Mouse (Mus musculus) lung, embryonic 15.5 days (tissue): ENCODE results near the gene Mars. TPM values are rescaled to one million over a fixed set of nuclear protein-coding genes. Genes with fewer than 3 reads are reported as not detected.
"Not testable (repeated sequence)": the region's sequence is repeated elsewhere in the genome, so short reads cannot be mapped to it uniquely, and the experiment has no call there.

Experiments used
- ATAC-seq: fragments of 200-750 bp; cut with Nextera tagmentation; 2 replicates; pipeline ENCODE4 v1.8.0; 2017; ENCODE audit warnings: moderate number of reproducible peaks, borderline replicate concordance; ENCODE audit not compliant: low FRiP score, low TSS enrichment; ENCODE audit errors: extremely low read depth
- H3K27ac ChIP-seq: fragments of 300-500 bp; sonication (generic); 2 replicates; pipeline ENCODE4 v1.5.1; 2015; ENCODE audit warnings: moderate library complexity, mild to moderate bottlenecking, inconsistent platforms
- H3K27me3 ChIP-seq: fragments of 300-500 bp; sonication (generic); 2 replicates; pipeline ENCODE4 v1.6.1; 2015; ENCODE audit warnings: inconsistent platforms
- H3K36me3 ChIP-seq: fragments of 300-500 bp; sonication (generic); 2 replicates; pipeline ENCODE4 v1.6.1; 2015; ENCODE audit warnings: inconsistent platforms
- H3K4me1 ChIP-seq: fragments of 300-500 bp; sonication (generic); 2 replicates; pipeline ENCODE4 v1.6.1; 2015; ENCODE audit warnings: inconsistent platforms
- H3K4me2 ChIP-seq: fragments of 300-500 bp; sonication (generic); 2 replicates; pipeline ENCODE4 v1.6.1; 2015; ENCODE audit warnings: inconsistent platforms, mild to moderate bottlenecking, moderate library complexity
- H3K4me3 ChIP-seq: fragments of 300-500 bp; sonication (generic); 2 replicates; pipeline ENCODE4 v1.5.1; 2015; ENCODE audit warnings: mild to moderate bottlenecking, inconsistent platforms
- H3K9ac ChIP-seq: fragments of 300-500 bp; sonication (generic); 2 replicates; pipeline ENCODE4 v1.6.1; 2015; ENCODE audit warnings: inconsistent platforms
- H3K9me3 ChIP-seq: fragments of 300-500 bp; sonication (generic); 2 replicates; pipeline ENCODE4 v1.6.1; 2016; ENCODE audit warnings: inconsistent platforms
- WGBS: fragments of 180-500 bp; shearing (Covaris S2); methylation state at CpG from one replicate; pipeline ENCODE4 v1.1.7; 2015; 5-methylcytosine and 5-hydroxymethylcytosine counted together
- polyA plus RNA-seq: library from polyadenylated mRNA; unstranded; fragments of >200 nt; fragmentation: Nextera tagmentation; extraction: Ambion mirVana; gene quantifications from 2 replicates; pipeline ENCODE4 v1.2.1, GENCODE M21; 2015

The Mars gene
- polyA plus RNA-seq, 1 experiment from 2014 or later, result 104 TPM

GRCm38 (mm10) chr10:127319969-127320368 is 8.4 kb upstream of the Mars start:
- no peak overlapping the region for H3K9ac ChIP-seq

GRCm38 (mm10) chr10:127318009-127318408 is 6.4 kb upstream of the Mars start:
- Histone ChIP-seq H3K36me3 (no peaks in the 10 kb centered on the region), H3K4me2 (no peak overlapping the region), H3K27me3 (peaks cover 8% of the 10 kb centered on the region; the same call in 1 of the 2 replicates), H3K4me3 (no peak overlapping the region), H3K9me3 (no peaks in the 10 kb centered on the region), H3K4me1 (0 out of 2 replicates have a peak, but pooled peaks cover under 1% of the 10 kb centered on the region), H3K27ac (no peak overlapping the region), H3K9ac (no peak overlapping the region)
- WGBS, result 43% methylated on average over 4 of the region's 4 CpGs
- ATAC-seq, result no peak

More at GRCm38 (mm10) chr10:127319969-127320368, 8.4 kb upstream of the Mars start:
- Histone ChIP-seq H3K27me3 (peaks cover 22% of the 10 kb centered on the region), H3K4me2 (no peak overlapping the region), H3K9me3 (no peaks in the 10 kb centered on the region), H3K4me3 (no peak overlapping the region), H3K36me3 (no peaks in the 10 kb centered on the region), H3K4me1 (0 out of 2 replicates have a peak, but pooled peaks cover 5% of the 10 kb centered on the region), H3K27ac (no peak overlapping the region)
- 67% methylated on average over 7 of the region's 7 CpGs for WGBS
- ATAC-seq, result no peak

- Histone ChIP-seq H3K9me3 (no peaks in the 10 kb centered on the region), H3K9ac (no peak overlapping the region), H3K36me3 (no peaks in the 10 kb centered on the region), H3K4me2 (no peak overlapping the region), H3K27ac (no peak overlapping the region), H3K4me1 (peaks cover 6% of the 10 kb centered on the region; the same call in 1 of the 2 replicates), H3K4me3 (no peak overlapping the region), H3K27me3 (peaks cover 8% of the 10 kb centered on the region; the same call in 1 of the 2 replicates)
- WGBS, result 74% methylated on average over 2 of the region's 2 CpGs
- no peak for ATAC-seq
These were observed 5.7 kb upstream of the Mars start for GRCm38 (mm10) chr10:127317277-127317676.

- not testable (repeated sequence) for ATAC-seq, H3K27me3 ChIP-seq
These were observed 3.4 kb upstream of the Mars start for GRCm38 (mm10) chr10:127314950-127315349.

GRCm38 (mm10) chr10:127313516-127313915 is 1.9 kb upstream of the Mars start:
- not testable (repeated sequence) for H3K9ac ChIP-seq, H3K9me3 ChIP-seq, ATAC-seq, H3K4me3 ChIP-seq, H3K4me2 ChIP-seq, H3K27me3 ChIP-seq, H3K27ac ChIP-seq
- Histone ChIP-seq H3K4me1 (peaks cover 18% of the 10 kb centered on the region), H3K36me3 (peaks cover 10% of the 10 kb centered on the region)
- WGBS, result 86% methylated on average over 5 of the region's 5 CpGs

More at GRCm38 (mm10) chr10:127314950-127315349, 3.4 kb upstream of the Mars start:
- H3K9ac ChIP-seq, H3K9me3 ChIP-seq, H3K4me3 ChIP-seq, H3K4me2 ChIP-seq, H3K27ac ChIP-seq, H3K36me3 ChIP-seq: not testable (repeated sequence)
- WGBS, result 75% methylated on average over 1 of the region's 1 CpGs
- H3K4me1 ChIP-seq, result peaks cover 18% of the 10 kb centered on the region

- Histone ChIP-seq H3K36me3 (peaks cover 17% of the 10 kb centered on the region), H3K9ac (no peak overlapping the region), H3K27ac (no peak overlapping the region), H3K4me1 (peaks cover 18% of the 10 kb centered on the region), H3K4me3 (no peak overlapping the region), H3K9me3 (no peaks in the 10 kb centered on the region), H3K4me2 (no peak overlapping the region), H3K27me3 (no peaks in the 10 kb centered on the region)
- WGBS, result 59% methylated on average over 4 of the region's 4 CpGs
- no peak for ATAC-seq
These were observed 1.3 kb upstream of the Mars start for GRCm38 (mm10) chr10:127312858-127313257.

GRCm38 (mm10) chr10:127312356-127312676 is 730 bp upstream of the Mars start:
- Histone ChIP-seq H3K4me1 (peaks cover 18% of the 10 kb centered on the region), H3K4me3 (peak overlapping the region; percentile 83), H3K9me3 (no peaks in the 10 kb centered on the region), H3K4me2 (peak overlapping the region; percentile 64), H3K9ac (peak overlapping the region; percentile 58), H3K27ac (peak overlapping the region; percentile 74), H3K27me3 (no peaks in the 10 kb centered on the region), H3K36me3 (peaks cover 22% of the 10 kb centered on the region)
- WGBS, result under 1% methylated on average over 4 of the region's 4 CpGs
- peak; percentile 66 for ATAC-seq

GRCm38 (mm10) chr10:127310523-127311475 is 787 bp downstream of the Mars start:
- ATAC-seq, result peak; percentile 24; the same call in 1 of the 2 replicates
- H3K4me3 ChIP-seq, result peak overlapping the region; percentile 83
- H3K4me1 ChIP-seq, result peaks cover 18% of the 10 kb centered on the region
- H3K27ac ChIP-seq, result peak overlapping the region; percentile 69
- peak overlapping the region; percentile 85 for H3K9ac ChIP-seq
- no peaks in the 10 kb centered on the region for H3K27me3 ChIP-seq
- H3K36me3 ChIP-seq, result peaks cover 37% of the 10 kb centered on the region
- H3K9me3 ChIP-seq, result no peaks in the 10 kb centered on the region
- WGBS, result 30% methylated on average over 23 of the region's 23 CpGs
- peak overlapping the region; percentile 64 for H3K4me2 ChIP-seq

- not testable (repeated sequence) for ATAC-seq, H3K9me3 ChIP-seq, H3K4me3 ChIP-seq, H3K9ac ChIP-seq, H3K27ac ChIP-seq, H3K27me3 ChIP-seq, H3K4me2 ChIP-seq
- peaks cover 54% of the 10 kb centered on the region for H3K36me3 ChIP-seq
- 85% methylated on average over 3 of the region's 3 CpGs for WGBS
- H3K4me1 ChIP-seq, result peaks cover 18% of the 10 kb centered on the region
These were observed 2.4 kb downstream of the Mars start for GRCm38 (mm10) chr10:127309167-127309566.

- H3K4me2 ChIP-seq, result no peak overlapping the region
- H3K4me3 ChIP-seq, result no peak overlapping the region
- H3K27me3 ChIP-seq, result no peaks in the 10 kb centered on the region
- WGBS, result 86% methylated on average over 11 of the region's 11 CpGs
- H3K36me3 ChIP-seq, result peaks cover 92% of the 10 kb centered on the region
- no peaks in the 10 kb centered on the region for H3K4me1 ChIP-seq
- H3K9ac ChIP-seq, result no peak overlapping the region
- no peak for ATAC-seq
- H3K27ac ChIP-seq, result no peak overlapping the region
- no peaks in the 10 kb centered on the region for H3K9me3 ChIP-seq
These were observed 8.4 kb downstream of the Mars start for GRCm38 (mm10) chr10:127303136-127303535.

GRCm38 (mm10) chr10:127300361-127300760 is 11.2 kb downstream of the Mars start:
- Histone ChIP-seq H3K4me1 (no peaks in the 10 kb centered on the region), H3K27ac (no peak overlapping the region), H3K9me3 (no peaks in the 10 kb centered on the region), H3K9ac (no peak overlapping the region), H3K36me3 (peaks cover 89% of the 10 kb centered on the region), H3K27me3 (no peaks in the 10 kb centered on the region), H3K4me2 (no peak overlapping the region), H3K4me3 (no peak overlapping the region)
- 90% methylated on average over 6 of the region's 6 CpGs for WGBS
- ATAC-seq, result no peak
